Mouse (Mus musculus): ENCODE data around the gene Bckdhb.
"Not testable (repeated sequence)": the region's sequence is repeated elsewhere in the genome, so short reads cannot be mapped to it uniquely, and the experiment has no call there.

Gene Bckdhb

DNA sequence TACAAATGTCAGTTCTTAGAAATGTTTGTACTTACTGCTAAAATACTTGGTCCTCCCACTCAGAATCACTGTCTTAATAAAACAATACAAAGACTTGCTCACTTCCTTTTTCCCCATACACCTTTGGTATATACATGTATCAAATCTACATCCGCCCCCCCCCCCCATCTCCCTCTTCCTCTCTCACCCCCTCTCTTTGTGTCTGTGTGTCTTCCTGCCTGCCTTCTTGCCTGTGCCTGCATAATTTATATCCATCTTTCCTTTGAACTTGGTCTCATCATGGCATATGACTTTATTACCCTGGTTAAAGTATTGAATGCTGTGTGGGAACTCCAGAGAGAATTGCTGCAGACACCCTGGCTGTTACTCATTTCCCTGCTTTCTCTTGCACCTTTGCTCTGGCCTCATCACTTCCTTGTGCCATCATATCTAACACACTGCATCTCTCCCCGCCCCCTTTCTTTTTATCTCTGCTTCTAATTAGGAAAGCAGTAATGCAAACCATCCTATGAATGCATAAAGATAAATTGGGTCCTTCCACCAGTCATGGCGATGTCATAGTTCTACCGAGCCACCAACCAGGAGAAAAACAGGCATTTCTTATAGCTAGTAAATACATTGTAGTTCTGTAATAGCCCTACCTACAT, 116.8 kb downstream of the Bckdhb start:
- no peak for DNase-seq (ENCODE audit: low read depth in 1 of 2, low spot score in 2 of 2)

DNA sequence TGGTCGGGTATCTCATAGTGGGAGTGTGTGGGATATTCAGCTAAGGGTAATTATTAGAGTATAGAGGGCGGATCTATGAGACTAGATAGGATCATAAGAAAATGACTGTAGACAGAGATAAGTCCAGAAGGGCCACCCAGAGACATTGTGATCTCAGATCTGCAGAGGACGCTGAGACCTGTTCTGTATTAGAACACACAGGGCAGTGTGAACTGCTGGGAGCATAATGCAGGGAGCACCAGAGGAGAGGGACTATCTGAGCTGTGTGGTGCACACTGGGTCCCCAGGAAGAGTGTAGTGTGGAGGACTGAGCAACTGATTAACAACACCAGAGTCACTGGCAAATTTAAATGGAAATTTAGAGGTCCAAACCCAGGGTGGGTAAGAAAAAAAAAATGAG, 117.6 kb downstream of the Bckdhb start:
- no peak for DNase-seq (ENCODE audit: low read depth in 1 of 2, low spot score in 2 of 2)

GRCm38 (mm10) chr9:84044136-84044535, 119.2 kb downstream of the Bckdhb start:
- no peak for DNase-seq (ENCODE audit: low read depth in 1 of 2, low spot score in 2 of 2)

GRCm38 (mm10) chr9:84045632-84046031, 120.7 kb downstream of the Bckdhb start:
- no peak for DNase-seq (ENCODE audit: low read depth in 1 of 2, low spot score in 2 of 2)

GRCm38 (mm10) chr9:84046334-84046733, 121.4 kb downstream of the Bckdhb start:
- DNase-seq (ENCODE audit: low read depth in 1 of 2, low spot score in 2 of 2), result no peak

- DNase-seq (ENCODE audit: low read depth in 1 of 2, low spot score in 2 of 2), result no peak
Measured at GRCm38 (mm10) chr9:84046961-84047360, 122.0 kb downstream of the Bckdhb start.

- DNase-seq (ENCODE audit: low read depth in 1 of 2, low spot score in 2 of 2), result no peak
Measured at GRCm38 (mm10) chr9:84047436-84047835, 122.5 kb downstream of the Bckdhb start.

GRCm38 (mm10) chr9:84049142-84049541, 124.2 kb downstream of the Bckdhb start:
- DNase-seq (ENCODE audit: low read depth in 1 of 2, low spot score in 2 of 2), result no peak

GRCm38 (mm10) chr9:84050867-84051635, 126.1 kb downstream of the Bckdhb start:
- DNase-seq (ENCODE audit: low read depth in 1 of 2, low spot score in 2 of 2), result no peak

- DNase-seq (ENCODE audit: low read depth in 1 of 2, low spot score in 2 of 2), result no peak
Measured at GRCm38 (mm10) chr9:84055125-84055807, 130.3 kb downstream of the Bckdhb start.

GRCm38 (mm10) chr9:84060781-84061180, 135.8 kb downstream of the Bckdhb start:
- not testable (repeated sequence) for DNase-seq (ENCODE audit: low read depth in 1 of 2, low spot score in 2 of 2)

GRCm38 (mm10) chr9:84063617-84064016, 138.7 kb downstream of the Bckdhb start:
- DNase-seq (ENCODE audit: low read depth in 1 of 2, low spot score in 2 of 2), result no peak

- DNase-seq (ENCODE audit: low read depth in 1 of 2, low spot score in 2 of 2), result no peak
Measured at GRCm38 (mm10) chr9:84064113-84064512, 139.2 kb downstream of the Bckdhb start.

GRCm38 (mm10) chr9:84070247-84070646, 145.3 kb downstream of the Bckdhb start:
- DNase-seq (ENCODE audit: low read depth in 1 of 2, low spot score in 2 of 2), result no peak

DNA sequence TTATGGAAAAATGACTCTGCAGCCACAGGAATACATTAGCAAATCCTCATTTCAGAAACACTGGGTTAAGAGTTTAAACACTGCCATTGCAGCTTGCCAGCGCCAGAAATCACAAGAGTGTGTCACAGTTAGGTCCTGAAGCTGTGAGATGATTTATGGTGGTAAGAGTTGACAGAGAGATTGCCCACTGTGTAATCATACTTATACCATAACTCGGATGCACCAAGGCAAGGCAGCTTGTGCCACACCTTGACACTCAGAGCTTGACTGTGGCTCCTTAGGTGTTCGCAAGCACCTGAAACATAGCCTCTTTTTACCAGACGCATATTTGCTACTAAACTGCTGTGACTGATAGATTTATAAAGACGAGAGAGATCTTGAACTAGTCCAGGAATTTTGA, 145.8 kb downstream of the Bckdhb start:
- no peak for DNase-seq (ENCODE audit: low read depth in 1 of 2, low spot score in 2 of 2)

DNA sequence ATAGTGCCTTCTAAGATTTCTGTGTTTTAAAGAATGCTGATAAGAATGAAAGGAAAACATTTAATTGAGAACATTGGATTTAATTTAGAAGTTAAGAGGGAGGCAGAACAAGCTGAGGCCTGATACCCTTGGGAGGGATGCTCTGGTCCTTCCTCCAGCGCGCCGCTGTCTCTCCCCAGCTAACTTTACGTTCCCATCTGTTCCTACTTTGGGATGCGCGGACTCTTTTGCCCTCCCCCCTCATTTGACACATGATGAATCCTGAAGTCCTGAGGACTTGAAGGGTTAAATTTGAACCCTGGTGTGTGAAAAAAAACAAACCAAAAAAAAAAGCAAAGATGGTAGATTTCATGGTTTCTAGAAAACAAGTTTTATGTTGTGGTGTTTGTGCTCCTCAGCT, 147.6 kb downstream of the Bckdhb start:
- DNase-seq (ENCODE audit: low read depth in 1 of 2, low spot score in 2 of 2), result no peak

- no peak for DNase-seq (ENCODE audit: low read depth in 1 of 2, low spot score in 2 of 2)
Measured at GRCm38 (mm10) chr9:84073237-84073636, 148.3 kb downstream of the Bckdhb start.

GRCm38 (mm10) chr9:84083551-84083950, 158.6 kb downstream of the Bckdhb start:
- DNase-seq (ENCODE audit: low read depth in 1 of 2, low spot score in 2 of 2), result no peak

DNA sequence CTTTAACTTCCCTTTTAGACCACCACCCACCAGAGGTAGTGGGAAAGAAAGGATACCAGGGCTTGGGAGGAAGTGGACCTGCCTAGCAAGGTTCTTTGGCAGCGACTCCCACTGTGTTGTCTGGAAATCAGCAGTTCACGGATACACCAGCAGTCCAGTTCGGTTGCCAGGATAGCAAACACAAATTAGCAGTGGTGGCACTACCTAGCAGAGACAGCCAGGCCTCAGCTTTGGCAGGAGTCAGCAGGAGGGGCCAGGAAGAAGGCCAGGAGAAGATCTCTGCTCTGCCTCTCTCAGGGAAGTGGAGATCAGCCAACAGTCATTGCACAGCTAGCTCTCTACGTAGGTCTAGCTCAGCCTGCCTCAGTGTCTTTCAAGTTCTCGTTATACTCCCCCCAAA, 159.7 kb downstream of the Bckdhb start:
- DNase-seq (ENCODE audit: low read depth in 1 of 2, low spot score in 2 of 2), result no peak

- no peak for DNase-seq (ENCODE audit: low read depth in 1 of 2, low spot score in 2 of 2)
Measured at GRCm38 (mm10) chr9:84090316-84091063, 165.5 kb downstream of the Bckdhb start.

DNA sequence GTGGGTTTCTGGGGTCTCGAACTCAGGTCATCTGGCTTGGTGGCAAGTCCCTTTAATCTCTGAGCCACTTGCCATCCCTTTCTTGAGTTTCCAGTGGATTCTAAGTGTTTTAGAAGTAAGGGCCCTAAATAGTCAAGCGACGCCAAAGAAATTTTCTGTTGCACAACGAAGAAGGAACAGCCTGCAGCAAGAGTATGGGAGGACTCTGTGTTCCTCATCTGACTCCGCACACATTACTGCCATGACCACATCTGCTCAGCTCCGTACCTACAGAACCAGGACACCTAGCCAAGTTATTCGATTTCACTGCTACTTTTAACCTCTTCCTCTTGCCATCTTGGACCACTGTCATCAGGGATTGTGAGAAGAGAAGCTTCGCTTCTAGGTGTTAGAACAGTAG, 168.0 kb downstream of the Bckdhb start:
- no peak for DNase-seq (ENCODE audit: low read depth in 1 of 2, low spot score in 2 of 2)

Measured in monocyte, adult 2 months (primary cell).